Mouse (Mus musculus): ENCODE measurements at regions not wholly inside any gene's neighbourhood (a gene's known extent, or its start where the extent isn't known, plus 50 kb on each side); places are given as distances from the start of the nearest gene placed in this dataset.

GRCm38 (mm10) chr4:105958331-105958730, 168.7 kb downstream of the Gm12728 start:
- TF ChIP-seq TAL1 (IDR thresholded peaks at IDR 0.05; ENCODE audit: low read length) = no peak
- no peak for TF ChIP-seq USF2 (IDR thresholded peaks at IDR 0.05; ENCODE audit: borderline replicate concordance in 1 of 2, insufficient read depth in 1 of 2, low read depth in 1 of 2, low read length in 2 of 2)
- TF ChIP-seq MAX (IDR thresholded peaks at IDR 0.05; ENCODE audit: low read length) = no peak
